Comparison of ENCODE assay signal across 8 mouse cellular contexts in genomic region chr1:180255294-180256117, GRCm38 (mm10). TPM values are rescaled to one million over a fixed set of nuclear protein-coding genes. Genes with fewer than 3 reads are reported as not detected.
A peak's percentile ranks its signal among the peaks of the same experiment; 100 is the strongest.
DNase-seq lines count a peak whose midpoint lies in the region; ATAC-seq and TF ChIP-seq lines count a peak whose summit lies in the region.

No protein-coding gene starts in this region.

- H3K4me2 ChIP-seq in stomach, postnatal 0 days (replicated peaks; ENCODE audit: low read depth) = peak overlapping the region; percentile 96

- H3K27me3 ChIP-seq in stomach, postnatal 0 days (ENCODE audit: control insufficient read depth, insufficient read depth, low read length) = no peaks in the 10 kb centered on the region

- peak overlapping the region; percentile 74 for H3K4me3 ChIP-seq in stomach, postnatal 0 days (ENCODE audit: low read depth, low read length)

- DNase-seq in embryo, embryonic 10.5 days (ENCODE audit: low spot score) = peak; percentile 39
- DNase-seq in embryo, embryonic 9.5 days (ENCODE audit: extremely low spot score) = no peak
- peak; percentile 16 to 31 for DNase-seq in CD8-positive naive resting alpha-beta T cell, adult 2 months (ENCODE audit: low read depth in 2 of 2, low spot score in 2 of 2)
- DNase-seq in embryo, embryonic 11.5 days (ENCODE audit: low read depth, low spot score) = peak; percentile 17
- DNase-seq in kidney, adult 9 months = peak; percentile 58
- DNase-seq in lung, postnatal 36 days = peak; percentile 48
- no peak for DNase-seq in stomach, postnatal 0 days (ENCODE audit: low spot score)

- 2% methylated on average over 33 of the region's 33 CpGs for WGBS in stomach, postnatal 0 days

- H3K27ac ChIP-seq in stomach, postnatal 0 days (replicated peaks) = peak overlapping the region; percentile 93

- TF ChIP-seq EP300 in stomach, postnatal 0 days (optimal IDR thresholded peaks at IDR 0.05) = no peak

- no peaks in the 10 kb centered on the region for H3K9me3 ChIP-seq in stomach, postnatal 0 days (ENCODE audit: control insufficient read depth, low read length)

- peak; percentile 47 for ATAC-seq in granulocyte monocyte progenitor cell, adult 5-6 weeks (replicated peaks; ENCODE audit: poor library complexity, severe bottlenecking)
- ATAC-seq in stomach, postnatal 0 days (ENCODE audit: low FRiP score, low TSS enrichment) = peak; percentile 75

- H3K4me1 ChIP-seq in stomach, postnatal 0 days (replicated peaks; ENCODE audit: control insufficient read depth, insufficient read depth) = no peaks in the 10 kb centered on the region

- H3K9ac ChIP-seq in stomach, postnatal 0 days (ENCODE audit: low read length) = peak overlapping the region; percentile 90

- no peaks in the 10 kb centered on the region for H3K36me3 ChIP-seq in stomach, postnatal 0 days (ENCODE audit: control insufficient read depth, insufficient read depth, low read length)

- no peak for TF ChIP-seq CTCF in stomach, postnatal 0 days (IDR thresholded peaks at IDR 0.05; ENCODE audit: low read depth)

RNA-seq across cellular contexts. Expression of gene Psen2, which starts 7.7 kb away (rescaled TPM):
- total RNA-seq in granulocyte monocyte progenitor cell, adult 5-6 weeks (2014; fragmentation: Nextera tagmentation) = 25.5 and 27.9 TPM in 2 replicates
- total RNA-seq in granulocyte monocyte progenitor cell, adult 5-6 weeks (2017) = 19.6 and 24.5 TPM in 2 replicates
- 14.3 and 15.2 TPM in 2 replicates for polyA plus RNA-seq in stomach, postnatal 0 days (2015; fragmentation: Nextera tagmentation; extraction: Ambion mirVana)

RNA-seq across cellular contexts. Expression of gene Coq8a, which starts 56.1 kb away (rescaled TPM):
- 3.2 and 6.9 TPM in 2 replicates for total RNA-seq in granulocyte monocyte progenitor cell, adult 5-6 weeks (2014; fragmentation: Nextera tagmentation)
- 9.1 and 11.3 TPM in 2 replicates for total RNA-seq in granulocyte monocyte progenitor cell, adult 5-6 weeks (2017)
- 25.6 and 29.8 TPM in 2 replicates for polyA plus RNA-seq in stomach, postnatal 0 days (2015; fragmentation: Nextera tagmentation; extraction: Ambion mirVana)

Comparison
In these comparisons a context has a peak if more than half of its experiments do, and no peak if none do; other contexts are left out.
1. DNase-seq: peak in embryo, embryonic 10.5 days (single experiment), CD8-positive naive resting alpha-beta T cell, adult 2 months (2 of 2), embryo, embryonic 11.5 days (single experiment), kidney, adult 9 months (single experiment) and lung, postnatal 36 days (single experiment); none in embryo, embryonic 9.5 days (single experiment) and stomach, postnatal 0 days (single experiment).